Mouse (Mus musculus): ENCODE results near the gene Gm20388. TPM values are rescaled to one million over a fixed set of nuclear protein-coding genes. Genes with fewer than 3 reads are reported as not detected.

Gm20388 gene
- polyA plus RNA-seq, 1 experiment from 2014 or later: not detected

- 3% methylated on average over 21 of the region's 21 CpGs for WGBS
- DNase-seq (ENCODE audit: low spot score) (peak; percentile 62), ATAC-seq (ENCODE audit: insufficient number of reproducible peaks, low FRiP score, low TSS enrichment, low read depth) (no peak)
- peak overlapping the region; percentile 10; the same call in 1 of the 2 replicates for H3K4me2 ChIP-seq (ENCODE audit: low read depth, severe bottlenecking)
- no peak overlapping the region for H3K9ac ChIP-seq (ENCODE audit: low read length)
- no peak overlapping the region for H3K4me3 ChIP-seq (ENCODE audit: low read depth, low read length)
- no peaks in the 10 kb centered on the region for H3K36me3 ChIP-seq (ENCODE audit: control insufficient read depth, insufficient read depth, low read length)
- H3K9me3 ChIP-seq (ENCODE audit: control insufficient read depth, low read length): no peaks in the 10 kb centered on the region
- H3K27ac ChIP-seq (replicated peaks; ENCODE audit: low read depth, low read length): no peak overlapping the region
- peaks cover 24% of the 10 kb centered on the region for H3K4me1 ChIP-seq (ENCODE audit: control insufficient read depth, insufficient read depth, low read length)
- H3K27me3 ChIP-seq (ENCODE audit: control insufficient read depth, insufficient read depth, low read length): no peaks in the 10 kb centered on the region
These were observed 481.2 kb downstream of the Gm20388 start for GRCm38 (mm10) chr8:120391856-120392255.

- Histone ChIP-seq H3K4me1 (ENCODE audit: control insufficient read depth, insufficient read depth, low read length) (peaks cover 28% of the 10 kb centered on the region), H3K9me3 (ENCODE audit: control insufficient read depth, low read length) (no peaks in the 10 kb centered on the region), H3K27ac (replicated peaks; ENCODE audit: low read depth, low read length) (no peak overlapping the region), H3K4me2 (ENCODE audit: low read depth, severe bottlenecking) (no peak overlapping the region), H3K4me3 (ENCODE audit: low read depth, low read length) (no peak overlapping the region), H3K9ac (ENCODE audit: low read length) (no peak overlapping the region), H3K27me3 (ENCODE audit: control insufficient read depth, insufficient read depth, low read length) (no peaks in the 10 kb centered on the region), H3K36me3 (ENCODE audit: control insufficient read depth, insufficient read depth, low read length) (no peaks in the 10 kb centered on the region)
- DNase-seq (ENCODE audit: low spot score): no peak
- 80% methylated on average over 11 of the region's 11 CpGs for WGBS
- ATAC-seq (ENCODE audit: insufficient number of reproducible peaks, low FRiP score, low TSS enrichment, low read depth): no peak
These were observed 482.4 kb downstream of the Gm20388 start for GRCm38 (mm10) chr8:120393085-120393484.

- DNase-seq (ENCODE audit: low spot score) (no peak), ATAC-seq (ENCODE audit: insufficient number of reproducible peaks, low FRiP score, low TSS enrichment, low read depth) (no peak)
- Histone ChIP-seq H3K27me3 (ENCODE audit: control insufficient read depth, insufficient read depth, low read length) (no peaks in the 10 kb centered on the region), H3K4me2 (ENCODE audit: low read depth, severe bottlenecking) (no peak overlapping the region), H3K36me3 (ENCODE audit: control insufficient read depth, insufficient read depth, low read length) (no peaks in the 10 kb centered on the region), H3K4me3 (ENCODE audit: low read depth, low read length) (no peak overlapping the region), H3K9me3 (ENCODE audit: control insufficient read depth, low read length) (no peaks in the 10 kb centered on the region), H3K9ac (ENCODE audit: low read length) (no peak overlapping the region), H3K4me1 (ENCODE audit: control insufficient read depth, insufficient read depth, low read length) (peaks cover 29% of the 10 kb centered on the region), H3K27ac (replicated peaks; ENCODE audit: low read depth, low read length) (no peak overlapping the region)
- WGBS: 87% methylated on average over 9 of the region's 9 CpGs
These were observed 483.2 kb downstream of the Gm20388 start for GRCm38 (mm10) chr8:120393871-120394275.

GRCm38 (mm10) chr8:120395892-120396291 lies 485.3 kb downstream of the Gm20388 start:
- ATAC-seq (ENCODE audit: insufficient number of reproducible peaks, low FRiP score, low TSS enrichment, low read depth): no peak
- Histone ChIP-seq H3K27me3 (ENCODE audit: control insufficient read depth, insufficient read depth, low read length) (no peaks in the 10 kb centered on the region), H3K27ac (replicated peaks; ENCODE audit: low read depth, low read length) (no peak overlapping the region), H3K36me3 (ENCODE audit: control insufficient read depth, insufficient read depth, low read length) (no peaks in the 10 kb centered on the region), H3K9me3 (ENCODE audit: control insufficient read depth, low read length) (no peaks in the 10 kb centered on the region), H3K4me2 (ENCODE audit: low read depth, severe bottlenecking) (no peak overlapping the region), H3K9ac (ENCODE audit: low read length) (no peak overlapping the region), H3K4me3 (ENCODE audit: low read depth, low read length) (no peak overlapping the region), H3K4me1 (ENCODE audit: control insufficient read depth, insufficient read depth, low read length) (peaks cover 40% of the 10 kb centered on the region)
- 93% methylated on average over 3 of the region's 3 CpGs for WGBS
- DNase-seq (ENCODE audit: low spot score): no peak

DNA sequence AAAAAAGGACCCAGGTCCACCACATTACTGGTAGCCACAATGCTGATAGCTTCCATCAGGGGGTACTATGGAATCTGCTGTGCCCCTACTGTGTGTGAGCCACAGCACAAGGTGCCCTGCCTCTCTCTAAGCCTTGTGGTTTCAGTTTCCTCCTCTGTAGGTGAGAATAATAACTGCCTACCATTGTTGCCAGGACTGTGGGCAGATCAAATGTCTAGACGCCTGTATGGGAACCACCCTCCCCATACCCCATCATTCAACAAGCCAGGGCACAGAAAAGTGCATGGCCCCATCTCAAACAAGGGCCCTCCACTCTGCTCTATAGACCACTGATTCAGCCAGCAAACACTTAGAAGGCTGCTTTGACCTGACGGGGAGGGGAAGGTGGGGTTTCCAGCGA lies 486.1 kb downstream of the Gm20388 start:
- no peaks in the 10 kb centered on the region for H3K27me3 ChIP-seq (ENCODE audit: control insufficient read depth, insufficient read depth, low read length)
- no peaks in the 10 kb centered on the region for H3K9me3 ChIP-seq (ENCODE audit: control insufficient read depth, low read length)
- H3K36me3 ChIP-seq (ENCODE audit: control insufficient read depth, insufficient read depth, low read length): no peaks in the 10 kb centered on the region
- DNase-seq (ENCODE audit: low spot score) (no peak), ATAC-seq (ENCODE audit: insufficient number of reproducible peaks, low FRiP score, low TSS enrichment, low read depth) (no peak)
- H3K9ac ChIP-seq (ENCODE audit: low read length): no peak overlapping the region
- H3K4me2 ChIP-seq (ENCODE audit: low read depth, severe bottlenecking): no peak overlapping the region
- no peak overlapping the region for H3K4me3 ChIP-seq (ENCODE audit: low read depth, low read length)
- peaks cover 31% of the 10 kb centered on the region for H3K4me1 ChIP-seq (ENCODE audit: control insufficient read depth, insufficient read depth, low read length)
- WGBS: 70% methylated on average over 3 of the region's 3 CpGs
- no peak overlapping the region for H3K27ac ChIP-seq (replicated peaks; ENCODE audit: low read depth, low read length)

- H3K4me1 ChIP-seq (ENCODE audit: control insufficient read depth, insufficient read depth, low read length): peaks cover 23% of the 10 kb centered on the region
- no peaks in the 10 kb centered on the region for H3K27me3 ChIP-seq (ENCODE audit: control insufficient read depth, insufficient read depth, low read length)
- 43% methylated on average over 15 of the region's 15 CpGs for WGBS
- DNase-seq (ENCODE audit: low spot score) (no peak), ATAC-seq (ENCODE audit: insufficient number of reproducible peaks, low FRiP score, low TSS enrichment, low read depth) (no peak)
- no peak overlapping the region for H3K27ac ChIP-seq (replicated peaks; ENCODE audit: low read depth, low read length)
- H3K9me3 ChIP-seq (ENCODE audit: control insufficient read depth, low read length): no peaks in the 10 kb centered on the region
- no peak overlapping the region for H3K4me2 ChIP-seq (ENCODE audit: low read depth, severe bottlenecking)
- no peaks in the 10 kb centered on the region for H3K36me3 ChIP-seq (ENCODE audit: control insufficient read depth, insufficient read depth, low read length)
- H3K9ac ChIP-seq (ENCODE audit: low read length): no peak overlapping the region
- no peak overlapping the region for H3K4me3 ChIP-seq (ENCODE audit: low read depth, low read length)
These were observed 487.1 kb downstream of the Gm20388 start for GRCm38 (mm10) chr8:120397444-120398411.

- Histone ChIP-seq H3K27ac (replicated peaks; ENCODE audit: low read depth, low read length) (no peak overlapping the region; the same call in 1 of the 2 replicates), H3K4me2 (ENCODE audit: low read depth, severe bottlenecking) (no peak overlapping the region), H3K4me1 (ENCODE audit: control insufficient read depth, insufficient read depth, low read length) (peaks cover 23% of the 10 kb centered on the region), H3K36me3 (ENCODE audit: control insufficient read depth, insufficient read depth, low read length) (no peaks in the 10 kb centered on the region), H3K9me3 (ENCODE audit: control insufficient read depth, low read length) (no peaks in the 10 kb centered on the region), H3K9ac (ENCODE audit: low read length) (no peak overlapping the region), H3K4me3 (ENCODE audit: low read depth, low read length) (no peak overlapping the region), H3K27me3 (ENCODE audit: control insufficient read depth, insufficient read depth, low read length) (no peaks in the 10 kb centered on the region)
- no peak for DNase-seq (ENCODE audit: low spot score)
- WGBS: 56% methylated on average over 33 of the region's 33 CpGs
- ATAC-seq (ENCODE audit: insufficient number of reproducible peaks, low FRiP score, low TSS enrichment, low read depth): no peak
These were observed 488.7 kb downstream of the Gm20388 start for GRCm38 (mm10) chr8:120399212-120399934.

DNA sequence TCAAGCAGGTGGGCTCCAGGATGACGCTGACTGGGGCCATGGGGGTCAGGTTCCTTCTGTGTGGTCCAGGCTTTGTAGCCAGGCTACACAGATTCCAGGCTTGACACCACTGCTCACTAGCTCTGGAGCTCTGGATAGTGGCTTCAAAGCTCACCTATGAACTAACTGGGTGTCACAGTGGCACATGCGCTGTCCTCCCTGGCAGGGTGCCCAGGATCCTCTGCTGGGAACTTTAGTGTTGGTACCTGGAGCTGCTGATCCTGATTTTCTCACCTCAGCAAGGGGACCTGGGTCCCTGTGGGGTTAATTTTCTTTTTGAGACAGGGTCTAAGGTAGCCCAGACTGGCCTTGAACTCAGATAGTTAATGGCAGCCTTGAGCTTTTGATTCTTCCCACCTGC lies 490.6 kb downstream of the Gm20388 start:
- WGBS: 86% methylated on average over 2 of the region's 2 CpGs
- H3K4me3 ChIP-seq (ENCODE audit: low read depth, low read length): no peak overlapping the region
- ATAC-seq (ENCODE audit: insufficient number of reproducible peaks, low FRiP score, low TSS enrichment, low read depth) (no peak), DNase-seq (ENCODE audit: low spot score) (no peak)
- no peaks in the 10 kb centered on the region for H3K27me3 ChIP-seq (ENCODE audit: control insufficient read depth, insufficient read depth, low read length)
- no peaks in the 10 kb centered on the region for H3K36me3 ChIP-seq (ENCODE audit: control insufficient read depth, insufficient read depth, low read length)
- no peak overlapping the region for H3K27ac ChIP-seq (replicated peaks; ENCODE audit: low read depth, low read length)
- no peaks in the 10 kb centered on the region for H3K9me3 ChIP-seq (ENCODE audit: control insufficient read depth, low read length)
- H3K9ac ChIP-seq (ENCODE audit: low read length): no peak overlapping the region
- peaks cover 23% of the 10 kb centered on the region for H3K4me1 ChIP-seq (ENCODE audit: control insufficient read depth, insufficient read depth, low read length)
- H3K4me2 ChIP-seq (ENCODE audit: low read depth, severe bottlenecking): no peak overlapping the region
